ENCODE assay signal across 31 mouse cellular contexts in the genomic region with DNA sequence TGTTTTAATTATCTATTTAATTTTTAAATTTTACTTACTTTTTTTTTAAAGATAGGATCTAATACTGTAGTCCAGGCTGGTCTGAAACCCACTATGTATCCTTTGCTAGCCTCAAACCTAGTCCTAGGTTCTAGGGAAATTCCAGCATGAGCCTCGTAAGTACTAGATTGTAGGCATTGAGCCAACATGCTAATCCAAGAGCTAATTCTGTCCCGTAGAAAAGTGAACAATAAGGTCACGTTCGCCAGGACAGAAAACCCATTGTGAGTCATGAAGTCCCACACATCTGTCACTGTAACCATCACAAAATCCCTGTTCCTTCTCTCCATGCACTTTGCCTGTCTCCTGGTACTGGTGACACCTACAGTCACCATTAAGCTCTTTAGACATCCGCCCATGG. TPM values are rescaled to one million over a fixed set of nuclear protein-coding genes. Genes with fewer than 3 reads are reported as not detected.
DNase-seq lines count a peak whose midpoint lies in the region; ATAC-seq and TF ChIP-seq lines count a peak whose summit lies in the region.
"Had no signal": no experiment of that assay in that cellular context is flagged by ENCODE, and none has a peak within 500 bp of the region (broad histone marks: within the 10 kb centered on the region; RNA-seq: fewer than 3 reads in every experiment).

No protein-coding gene starts in this region.

- no peaks in the 10 kb centered on the region for H3K36me3 ChIP-seq in heart, embryonic 15.5 days
- no peaks in the 10 kb centered on the region for H3K36me3 ChIP-seq in heart, embryonic 11.5 days (ENCODE audit: control insufficient read depth, insufficient read depth, low read length)
- no peaks in the 10 kb centered on the region for H3K36me3 ChIP-seq in CH12.LX (replicated peaks in 1 of 2; ENCODE audit: control insufficient read depth in 1 of 2, insufficient read depth in 1 of 2, low read length in 1 of 2)
- H3K36me3 ChIP-seq in forebrain, postnatal 0 days (ENCODE audit: insufficient read depth) = no peaks in the 10 kb centered on the region
- H3K36me3 ChIP-seq in midbrain, postnatal 0 days (ENCODE audit: insufficient read depth, low read length) = no peaks in the 10 kb centered on the region
- H3K36me3 ChIP-seq: embryonic facial prominence, embryonic 12.5 days; embryonic facial prominence, embryonic 15.5 days; heart, embryonic 13.5 days had no signal

- H3K4me2 ChIP-seq in heart, embryonic 15.5 days = no peak overlapping the region
- H3K4me2 ChIP-seq in heart, embryonic 11.5 days = no peak overlapping the region
- H3K4me2 ChIP-seq in CH12.LX (ENCODE audit: insufficient read depth, low read depth, poor library complexity, severe bottlenecking) = no peak overlapping the region
- no peak overlapping the region for H3K4me2 ChIP-seq in forebrain, postnatal 0 days (ENCODE audit: low read depth)
- no peak overlapping the region for H3K4me2 ChIP-seq in midbrain, postnatal 0 days (ENCODE audit: low read depth, low read length, poor library complexity, severe bottlenecking)
- H3K4me2 ChIP-seq: embryonic facial prominence, embryonic 12.5 days; embryonic facial prominence, embryonic 15.5 days; heart, embryonic 13.5 days; hindbrain, embryonic 14.5 days had no signal

- no peak for TF ChIP-seq EP300 in CH12.LX (IDR thresholded peaks at IDR 0.05; ENCODE audit: low read length)

- no peaks in the 10 kb centered on the region for H3K9me3 ChIP-seq in heart, embryonic 15.5 days (replicated peaks)
- no peaks in the 10 kb centered on the region for H3K9me3 ChIP-seq in heart, embryonic 11.5 days (replicated peaks; ENCODE audit: control insufficient read depth, low read length)
- H3K9me3 ChIP-seq in CH12.LX (replicated peaks; ENCODE audit: low read length) = no peaks in the 10 kb centered on the region
- no peaks in the 10 kb centered on the region for H3K9me3 ChIP-seq in forebrain, postnatal 0 days (ENCODE audit: low read length)
- no peaks in the 10 kb centered on the region for H3K9me3 ChIP-seq in midbrain, postnatal 0 days (ENCODE audit: low read length)
- H3K9me3 ChIP-seq: embryonic facial prominence, embryonic 12.5 days; embryonic facial prominence, embryonic 15.5 days; heart, embryonic 13.5 days had no signal

- H3K9ac ChIP-seq in heart, embryonic 15.5 days = no peak overlapping the region
- H3K9ac ChIP-seq in heart, embryonic 11.5 days (ENCODE audit: low read depth, low read length) = no peak overlapping the region
- H3K9ac ChIP-seq in CH12.LX (ENCODE audit: insufficient read depth, low read depth) = no peak overlapping the region
- H3K9ac ChIP-seq in forebrain, postnatal 0 days = no peak overlapping the region
- no peak overlapping the region for H3K9ac ChIP-seq in midbrain, postnatal 0 days (replicated peaks; ENCODE audit: low read length, poor library complexity, severe bottlenecking)
- H3K9ac ChIP-seq: embryonic facial prominence, embryonic 12.5 days; embryonic facial prominence, embryonic 15.5 days; heart, embryonic 13.5 days; hindbrain, embryonic 14.5 days had no signal

- WGBS in heart, embryonic 15.5 days = 32% methylated on average over 5 of the region's 5 CpGs
- 56% methylated on average over 5 of the region's 5 CpGs for WGBS in heart, embryonic 11.5 days (ENCODE audit: insufficient replicate concordance)
- 46% methylated on average over 5 of the region's 5 CpGs for WGBS in forebrain, postnatal 0 days
- 60% methylated on average over 5 of the region's 5 CpGs for WGBS in midbrain, postnatal 0 days

- peak; percentile 9 to 11 for DNase-seq in heart, postnatal 10 days
- no peak for DNase-seq in heart, postnatal 14 days
- DNase-seq in CH12.LX (ENCODE audit: extremely low read depth) = no peak
- no peak for DNase-seq in forebrain, postnatal 0 days
- no peak for DNase-seq in midbrain, postnatal 0 days (ENCODE audit: low spot score)
- DNase-seq: adrenal gland, postnatal 10 days; cerebellum, adult 11 months; cerebellum, adult 2 months; cerebellum, adult 9-11 months; cerebellum, postnatal 25 days; gastrocnemius, postnatal 25 days; heart, adult 2 months; heart, postnatal 4 days; kidney, adult 18-20 months had no signal

- TF ChIP-seq POLR2A in CH12.LX (IDR thresholded peaks at IDR 0.05; ENCODE audit: low read depth, low read length) = no peak

- dilution Hi-C loops in CH12.LX (cut with MboI; ENCODE audit: extremely low pct_ligation_motif_present, extremely low pct_unique_long_range_greater_than_20kb, low sequenced_read_pairs) = no loop called here

- TF ChIP-seq CTCF in CH12.LX (conservative IDR thresholded peaks at IDR 0.05 in 1 of 2, IDR thresholded peaks at IDR 0.05 in 1 of 2; ENCODE audit: low read depth in 2 of 2, low read length in 2 of 2) = no peak
- no peak for TF ChIP-seq CTCF in forebrain, postnatal 0 days (IDR thresholded peaks at IDR 0.05; ENCODE audit: low read depth)
- TF ChIP-seq CTCF in midbrain, postnatal 0 days (IDR thresholded peaks at IDR 0.05) = no peak

- no peak overlapping the region for H3K27ac ChIP-seq in heart, embryonic 15.5 days
- no peak overlapping the region for H3K27ac ChIP-seq in heart, embryonic 11.5 days (ENCODE audit: low read depth, low read length)
- no peak overlapping the region for H3K27ac ChIP-seq in CH12.LX (ENCODE audit: insufficient read depth, low read depth)
- H3K27ac ChIP-seq in forebrain, postnatal 0 days (ENCODE audit: low read depth, low read length) = no peak overlapping the region
- H3K27ac ChIP-seq in midbrain, postnatal 0 days (ENCODE audit: low read depth, low read length) = no peak overlapping the region
- H3K27ac ChIP-seq: embryonic facial prominence, embryonic 12.5 days; embryonic facial prominence, embryonic 15.5 days; heart, adult 2 months; heart, embryonic 13.5 days; hindbrain, embryonic 14.5 days; hindbrain, postnatal 0 days had no signal

- H3K4me3 ChIP-seq in heart, embryonic 15.5 days = no peak overlapping the region
- no peak overlapping the region for H3K4me3 ChIP-seq in heart, embryonic 11.5 days (ENCODE audit: low read depth, low read length)
- no peak overlapping the region for H3K4me3 ChIP-seq in CH12.LX (replicated peaks in 1 of 3; ENCODE audit: low read depth in 2 of 3, low read length in 2 of 3, poor library complexity in 1 of 3)
- H3K4me3 ChIP-seq in forebrain, postnatal 0 days (ENCODE audit: low read depth, low read length) = no peak overlapping the region
- H3K4me3 ChIP-seq in midbrain, postnatal 0 days (ENCODE audit: low read depth, low read length) = no peak overlapping the region
- H3K4me3 ChIP-seq: embryonic facial prominence, embryonic 12.5 days; embryonic facial prominence, embryonic 15.5 days; heart, adult 2 months; heart, embryonic 13.5 days had no signal

- H3K4me1 ChIP-seq in heart, embryonic 15.5 days (replicated peaks) = peaks cover 7% of the 10 kb centered on the region; the same call in 1 of the 2 replicates
- H3K4me1 ChIP-seq in heart, embryonic 11.5 days (ENCODE audit: control insufficient read depth, insufficient read depth, low read length) = no peaks in the 10 kb centered on the region
- H3K4me1 ChIP-seq in CH12.LX (ENCODE audit: control insufficient read depth in 1 of 2, insufficient read depth in 2 of 2) = no peaks in the 10 kb centered on the region
- H3K4me1 ChIP-seq in forebrain, postnatal 0 days (ENCODE audit: insufficient read depth) = no peaks in the 10 kb centered on the region
- peaks cover 10% of the 10 kb centered on the region; the same call in 1 of the 2 replicates for H3K4me1 ChIP-seq in midbrain, postnatal 0 days (ENCODE audit: insufficient read depth, low read length)
- H3K4me1 ChIP-seq: embryonic facial prominence, embryonic 12.5 days had no signal

- no peaks in the 10 kb centered on the region for H3K27me3 ChIP-seq in heart, embryonic 15.5 days
- H3K27me3 ChIP-seq in heart, embryonic 11.5 days (ENCODE audit: control insufficient read depth, insufficient read depth, low read length) = no peaks in the 10 kb centered on the region
- H3K27me3 ChIP-seq in CH12.LX (replicated peaks) = peaks cover 92% of the 10 kb centered on the region
- no peaks in the 10 kb centered on the region for H3K27me3 ChIP-seq in forebrain, postnatal 0 days (ENCODE audit: insufficient read depth, low read length)
- H3K27me3 ChIP-seq in midbrain, postnatal 0 days (ENCODE audit: insufficient read depth, low read length) = no peaks in the 10 kb centered on the region
- H3K27me3 ChIP-seq: embryonic facial prominence, embryonic 12.5 days; embryonic facial prominence, embryonic 15.5 days; heart, embryonic 13.5 days had no signal

- ATAC-seq in heart, embryonic 15.5 days (replicated peaks; ENCODE audit: insufficient number of reproducible peaks, insufficient read depth, low FRiP score, low read depth) = 0 out of 2 replicates have a peak, but pooled peaks have one; percentile 47
- ATAC-seq in heart, embryonic 11.5 days (replicated peaks; ENCODE audit: insufficient number of reproducible peaks, low FRiP score, low TSS enrichment) = no peak
- no peak for ATAC-seq in forebrain, postnatal 0 days
- no peak for ATAC-seq in midbrain, postnatal 0 days (ENCODE audit: low FRiP score)
- ATAC-seq: CD4-positive, CD25-positive, alpha-beta regulatory T cell, adult 4 months; forebrain, embryonic 14.5 days; hindbrain, postnatal 0 days; inflammation-experienced regulatory T-cells, adult 6 months; intestine, embryonic 16.5 days; Patski had no signal

- no peaks in the 10 kb centered on the region for H3K79me2 ChIP-seq in CH12.LX (replicated peaks; ENCODE audit: control insufficient read depth, extremely low read depth, insufficient read depth, poor library complexity, severe bottlenecking)

- TF ChIP-seq RAD21 in CH12.LX (IDR thresholded peaks at IDR 0.05; ENCODE audit: low read depth, low read length) = no peak

- in situ Hi-C loops in CH12.LX (cut with MboI; ENCODE audit: low pct_ligation_motif_present, low pct_unique_long_range_greater_than_20kb, low sequenced_read_pairs) = no loop called here

- intact Hi-C loops in heart, postnatal 10 days (cut with DNase I) = no loop called here
- intact Hi-C loops in heart, postnatal 14 days (cut with DNase I) = no loop called here

TF ChIP-seq in CH12.LX, 34 proteins besides CTCF, POLR2A, EP300 and RAD21:
- no peak for TF ChIP-seq HCFC1 (IDR thresholded peaks at IDR 0.05; ENCODE audit: low read depth, low read length)
- 0 out of 2 replicates have a peak, but pooled peaks have one; percentile 17 for TF ChIP-seq BHLHE40 (IDR thresholded peaks at IDR 0.05; ENCODE audit: low read depth, low read length)

RNA-seq across cellular contexts. Expression of a gene that starts 53.8 kb away (rescaled TPM):
- polyA plus RNA-seq in heart, embryonic 15.5 days (2015; fragmentation: Nextera tagmentation; extraction: Ambion mirVana) = 0.10 and 0.28 TPM in 2 replicates
- polyA plus RNA-seq in heart, embryonic 11.5 days (2014; fragmentation: Nextera tagmentation; extraction: Ambion mirVana) = 1.4 and 1.7 TPM in 2 replicates
- total RNA-seq in heart, postnatal 10 days (2021) = not detected
- not detected for total RNA-seq in heart, postnatal 14 days (2021)
- not detected in 2 replicates for total RNA-seq in CH12.LX (2012; rRNA removed)
- not detected in 2 replicates for total RNA-seq in CH12.LX (2014; rRNA removed)
- polyA plus RNA-seq in CH12.LX (2012; ENCODE audit: insufficient read length, low read depth) = not detected in 2 replicates
- total RNA-seq in forebrain, postnatal 0 days (2014; rRNA removed) = 29.9 and 32.7 TPM in 2 replicates
- polyA plus RNA-seq in forebrain, postnatal 0 days (2015; fragmentation: Nextera tagmentation; extraction: Ambion mirVana) = 20.6 and 36.4 TPM in 2 replicates
- 22.5 and 30.7 TPM in 2 replicates for total RNA-seq in midbrain, postnatal 0 days (2014; rRNA removed)
- 24.2 and 29.3 TPM in 2 replicates for polyA plus RNA-seq in midbrain, postnatal 0 days (2015; fragmentation: Nextera tagmentation; extraction: Ambion mirVana)
- total RNA-seq: adrenal gland, adult 18-20 months; adrenal gland, postnatal 36 days; common myeloid progenitor, adult 5-6 weeks; gastrocnemius, adult 8-10 months; gastrocnemius, postnatal 25 days; heart, adult 2 months had no signal
- polyA plus RNA-seq: C2C12; CD4-positive, CD25-positive, alpha-beta regulatory T cell, adult 4 months; heart, adult 2 months; inflammation-experienced regulatory T-cells, adult 6 months; intestine, embryonic 16.5 days; Patski had no signal

Comparison
In these comparisons a context has a peak if more than half of its experiments do, and no peak if none do; other contexts are left out.
1. DNase-seq: peak in heart, postnatal 10 days (2 of 2); none in heart, postnatal 14 days (0 of 2), CH12.LX (single experiment), forebrain, postnatal 0 days (single experiment) and midbrain, postnatal 0 days (single experiment).
2. RNA of a gene that starts 53.8 kb away (total RNA-seq): 22.5 to 30.7 TPM in midbrain, postnatal 0 days and 29.9 to 32.7 TPM in forebrain, postnatal 0 days; not detected in heart, postnatal 14 days, not detected in heart, postnatal 10 days and not detected in CH12.LX; every median in the first group is over 10 times any median in the second.